Mouse (Mus musculus): ENCODE measurements around the gene Gm9803.
"Not testable (repeated sequence)": the region's sequence is repeated elsewhere in the genome, so short reads cannot be mapped to it uniquely, and the experiment has no call there.

Gene Gm9803

GRCm38 (mm10) chr10:43523931-43524330 lies at the start of gene Gm9803:
TSS of gene Gm9803 (plus strand) at chr10:43524084.
- DNase-seq (ENCODE audit: low spot score), result not testable (repeated sequence)

DNA sequence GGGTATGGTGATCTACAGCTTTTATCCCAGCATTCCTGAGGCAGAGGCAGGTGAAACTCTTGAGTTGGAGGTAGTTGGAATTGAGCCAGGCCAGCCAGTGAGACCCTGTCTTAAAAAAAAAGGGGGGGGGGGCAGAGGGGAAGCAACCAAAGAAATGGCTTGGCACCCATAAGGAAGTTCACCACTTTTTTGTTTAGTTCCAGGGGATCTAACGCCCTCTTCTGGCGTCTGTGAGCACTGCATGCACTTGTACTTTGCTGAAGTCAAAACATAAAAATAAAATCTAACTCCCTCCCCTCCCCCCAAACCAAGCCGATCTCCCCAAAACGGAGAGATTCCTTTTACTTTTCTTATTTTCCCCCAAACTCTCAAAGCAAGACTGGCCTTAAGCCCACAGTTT lies 48.5 kb upstream of the Gm9803 start:
- no peak for DNase-seq (ENCODE audit: low spot score)

GRCm38 (mm10) chr10:43477459-43477858 lies 46.4 kb upstream of the Gm9803 start:
- no peak for DNase-seq (ENCODE audit: low spot score)

- no peak for DNase-seq (ENCODE audit: low spot score)
These were observed 45.8 kb upstream of the Gm9803 start for GRCm38 (mm10) chr10:43477865-43478681.

- DNase-seq (ENCODE audit: low spot score), result no peak
These were observed 45.0 kb upstream of the Gm9803 start, which contains the start of gene Bend3 for GRCm38 (mm10) chr10:43478751-43479435. TSS of gene Bend3 (plus strand) at chr10:43478831.

GRCm38 (mm10) chr10:43479436-43480157 lies 44.3 kb upstream of the Gm9803 start:
- no peak for DNase-seq (ENCODE audit: low spot score)

DNA sequence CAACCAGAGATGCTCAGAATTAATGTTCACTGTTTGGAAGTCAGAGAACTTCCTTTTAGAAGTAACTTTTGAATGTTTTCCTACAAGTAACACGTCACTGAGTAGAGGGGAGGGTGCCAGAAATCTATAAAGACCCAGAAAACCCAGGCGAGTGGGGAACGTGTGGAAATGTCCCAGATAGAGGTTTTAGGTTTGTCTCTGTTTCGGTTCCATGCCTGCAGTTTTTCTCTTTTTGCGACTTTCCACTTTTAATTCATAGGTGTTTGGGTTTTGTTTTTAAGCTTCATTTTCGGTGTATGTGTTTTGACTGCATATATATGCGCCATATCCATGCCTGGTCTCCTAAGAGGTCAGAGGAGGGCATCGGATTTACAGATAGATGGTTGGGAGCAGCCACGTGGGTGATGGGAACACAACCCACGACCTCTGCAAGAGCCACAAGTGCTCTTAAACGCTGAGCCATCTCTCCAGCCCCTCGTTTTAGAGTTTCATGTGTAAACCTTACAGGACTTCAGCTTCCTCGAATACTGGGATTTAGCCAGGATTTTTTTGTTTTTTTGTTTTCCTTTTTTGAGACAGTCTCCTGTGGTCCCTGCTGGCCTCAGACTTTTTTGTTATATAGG lies 43.5 kb upstream of the Gm9803 start:
- no peak for DNase-seq (ENCODE audit: low spot score)

- DNase-seq (ENCODE audit: low spot score), result no peak
These were observed 42.7 kb upstream of the Gm9803 start for GRCm38 (mm10) chr10:43481179-43481578.

- DNase-seq (ENCODE audit: low spot score), result no peak
These were observed 41.9 kb upstream of the Gm9803 start for GRCm38 (mm10) chr10:43482021-43482420.

DNA sequence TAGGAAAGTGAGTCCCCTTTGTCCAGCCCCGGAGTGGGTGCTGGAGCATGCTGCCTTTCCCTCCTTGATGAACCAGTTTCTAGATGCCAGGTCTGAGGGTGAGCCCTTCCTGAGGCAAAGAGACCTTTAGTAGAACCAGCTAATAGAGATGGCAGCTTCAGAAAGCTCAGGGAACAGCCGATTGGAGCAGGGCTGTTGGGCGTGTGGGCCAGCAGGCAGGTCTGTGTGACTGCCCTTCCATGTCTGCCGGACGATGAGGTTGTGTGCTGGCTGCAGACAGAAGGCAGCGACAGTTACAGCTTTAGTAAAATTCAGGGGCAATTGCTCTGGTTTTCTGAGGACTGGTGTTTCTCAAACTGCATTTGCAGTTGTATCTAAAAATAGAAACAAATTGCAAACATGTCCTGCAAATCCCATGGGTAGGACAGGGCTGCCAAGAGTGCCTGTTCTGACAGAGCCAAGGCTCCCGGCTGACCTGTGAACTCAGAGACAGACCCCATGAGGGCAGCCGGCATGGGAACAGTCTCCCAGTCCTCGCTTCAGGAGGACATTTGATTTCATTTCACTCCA lies 40.4 kb upstream of the Gm9803 start:
- no peak for DNase-seq (ENCODE audit: low spot score)

- DNase-seq (ENCODE audit: low spot score), result no peak
These were observed 38.1 kb upstream of the Gm9803 start for GRCm38 (mm10) chr10:43485751-43486268.

DNA sequence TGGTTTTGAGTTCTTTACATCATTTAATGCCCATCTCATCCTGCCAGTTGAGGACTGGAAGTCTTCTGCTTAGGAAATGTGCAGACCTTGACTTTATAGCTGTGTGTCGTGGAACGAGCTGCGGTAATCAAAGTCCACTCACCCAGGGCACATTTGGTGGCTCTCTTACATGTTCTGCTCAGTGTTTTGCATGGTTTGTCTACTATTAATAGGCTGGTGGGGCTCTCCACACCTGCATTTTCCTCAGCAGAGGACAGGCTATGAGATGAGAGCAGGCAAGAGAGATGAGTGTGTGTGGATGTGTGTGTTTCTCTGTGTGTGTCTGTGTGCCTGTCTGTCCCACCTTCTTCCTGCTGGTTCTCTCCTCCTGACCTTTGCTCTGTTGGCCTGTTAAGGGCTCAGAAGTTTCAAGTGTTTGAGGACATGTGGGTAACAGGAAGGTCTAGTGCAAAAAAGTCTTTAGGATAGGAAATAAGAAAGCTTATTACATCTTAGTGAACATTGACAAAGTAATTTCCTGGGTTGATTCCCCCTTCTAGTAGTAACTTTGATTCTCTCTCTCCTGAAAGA lies 36.4 kb upstream of the Gm9803 start:
- DNase-seq (ENCODE audit: low spot score), result no peak

DNA sequence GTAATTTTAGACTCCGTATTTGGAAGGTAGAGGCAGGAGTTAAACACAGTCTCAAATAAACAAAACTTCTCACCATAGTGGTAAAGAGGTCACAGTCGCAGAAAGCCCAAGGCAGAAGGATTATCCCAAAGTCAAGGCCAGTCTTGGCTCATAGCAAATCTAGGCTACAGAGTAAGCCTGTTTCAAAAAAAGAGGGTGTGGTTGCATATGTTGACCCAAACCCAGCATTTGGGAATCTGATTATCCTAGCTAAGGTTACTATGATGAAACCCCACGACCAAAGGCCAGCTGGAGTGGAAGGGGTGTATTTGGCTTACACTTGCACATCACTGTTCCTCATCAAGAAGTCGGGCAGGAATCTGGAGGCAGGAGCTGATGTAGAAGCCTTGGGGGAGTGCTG lies 35.6 kb upstream of the Gm9803 start:
- no peak for DNase-seq (ENCODE audit: low spot score)

DNA sequence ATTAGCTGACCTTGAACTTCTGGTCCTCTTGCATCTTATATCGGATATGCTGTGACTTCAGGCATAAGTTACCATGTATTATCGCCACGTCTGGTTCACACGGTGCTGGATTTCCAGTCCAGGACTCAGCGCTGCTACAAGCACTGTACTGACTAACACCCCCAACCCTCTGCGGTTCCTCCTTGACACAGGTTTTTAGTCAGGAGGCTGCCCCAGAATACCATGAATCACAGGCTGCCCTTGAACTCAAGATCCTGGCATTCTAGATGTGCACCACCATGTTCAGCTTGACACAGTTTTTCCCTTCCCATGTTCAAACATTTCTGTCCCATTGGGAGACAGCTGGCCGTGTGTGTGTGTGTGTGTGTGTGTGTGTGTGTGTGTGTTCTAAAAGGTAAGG lies 34.7 kb upstream of the Gm9803 start:
- DNase-seq (ENCODE audit: low spot score), result no peak

DNA sequence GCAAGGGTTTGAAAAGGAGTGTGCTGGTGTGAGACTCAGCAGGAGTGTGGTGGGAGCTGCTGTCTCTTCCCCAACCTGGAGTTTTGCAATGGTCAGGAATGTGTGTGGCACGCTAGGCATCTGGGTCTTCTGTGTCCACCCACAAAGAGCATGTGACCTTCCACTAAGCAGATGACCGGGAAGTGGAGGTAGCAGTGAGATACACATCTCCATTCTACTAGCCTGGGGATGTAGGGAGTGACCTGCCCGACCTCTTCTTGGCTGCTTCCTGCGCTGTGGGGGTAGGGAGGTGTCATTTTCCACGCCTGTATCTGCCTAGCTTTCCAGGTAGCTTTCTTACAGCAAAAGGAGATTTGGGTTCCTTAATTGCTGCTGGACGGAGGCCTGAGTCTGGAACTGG lies 34.3 kb upstream of the Gm9803 start:
- DNase-seq (ENCODE audit: low spot score), result no peak

DNA sequence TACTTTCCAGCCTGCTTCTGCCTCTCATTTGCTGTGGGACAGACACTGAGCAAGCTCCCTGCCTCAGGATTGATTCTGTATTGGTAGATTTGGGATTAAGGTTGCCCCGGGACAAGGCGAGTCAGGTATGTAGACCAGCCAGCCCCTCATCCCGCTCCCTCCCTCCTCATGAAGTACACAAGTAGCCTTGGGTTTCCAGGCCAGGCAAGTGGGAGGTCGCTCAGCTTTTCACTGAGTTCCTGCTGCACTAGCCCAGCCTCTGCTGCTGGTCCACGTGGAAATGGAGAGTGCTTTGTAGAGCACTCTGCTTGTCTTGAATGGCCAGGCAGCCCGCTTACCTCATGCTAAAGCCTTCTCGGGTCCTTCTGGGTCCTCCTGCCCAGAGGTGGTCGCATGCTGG lies 33.9 kb upstream of the Gm9803 start:
- DNase-seq (ENCODE audit: low spot score), result no peak

DNA sequence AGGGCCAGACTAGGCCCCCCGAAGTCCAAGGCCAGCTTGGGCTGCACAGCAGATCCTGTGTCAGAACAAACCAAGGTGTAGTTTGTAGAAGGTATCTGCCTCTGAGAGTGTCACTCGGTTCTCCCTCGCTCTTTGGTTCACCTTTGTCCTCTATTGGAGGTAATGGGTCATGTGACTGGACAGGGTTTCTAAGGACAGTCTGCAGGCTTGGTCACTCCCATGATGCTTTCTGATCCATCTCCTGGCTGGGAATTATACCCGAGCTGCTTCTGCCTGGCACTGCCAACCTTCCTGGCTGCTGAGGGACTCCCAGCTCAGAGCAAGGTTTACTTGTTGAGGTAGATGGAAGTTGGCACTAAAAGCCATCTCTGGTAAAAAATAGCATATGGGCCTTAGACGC lies 33.0 kb upstream of the Gm9803 start:
- DNase-seq (ENCODE audit: low spot score), result no peak

DNA sequence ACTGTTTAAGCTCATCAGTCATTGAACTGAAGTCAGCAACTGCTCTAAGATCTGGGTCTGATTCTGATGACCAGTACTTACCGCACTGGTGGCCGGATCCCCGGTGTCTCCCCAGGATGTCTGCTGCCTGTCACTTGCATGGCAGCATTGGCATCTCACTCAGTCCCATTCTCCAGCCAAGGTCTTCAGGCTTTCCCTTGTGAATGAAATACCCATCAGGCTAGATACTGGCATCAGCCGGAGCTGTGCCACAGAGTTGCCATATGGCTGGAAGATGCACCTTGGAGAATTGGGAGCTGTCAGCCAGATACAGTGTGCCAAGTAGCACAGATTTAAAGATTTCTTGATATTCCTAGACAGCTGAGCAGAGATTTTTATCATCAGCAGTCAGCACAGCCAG lies 21.3 kb upstream of the Gm9803 start:
- no peak for DNase-seq (ENCODE audit: low spot score)

GRCm38 (mm10) chr10:43504291-43504690 lies 19.6 kb upstream of the Gm9803 start:
- no peak for DNase-seq (ENCODE audit: low spot score)

DNA sequence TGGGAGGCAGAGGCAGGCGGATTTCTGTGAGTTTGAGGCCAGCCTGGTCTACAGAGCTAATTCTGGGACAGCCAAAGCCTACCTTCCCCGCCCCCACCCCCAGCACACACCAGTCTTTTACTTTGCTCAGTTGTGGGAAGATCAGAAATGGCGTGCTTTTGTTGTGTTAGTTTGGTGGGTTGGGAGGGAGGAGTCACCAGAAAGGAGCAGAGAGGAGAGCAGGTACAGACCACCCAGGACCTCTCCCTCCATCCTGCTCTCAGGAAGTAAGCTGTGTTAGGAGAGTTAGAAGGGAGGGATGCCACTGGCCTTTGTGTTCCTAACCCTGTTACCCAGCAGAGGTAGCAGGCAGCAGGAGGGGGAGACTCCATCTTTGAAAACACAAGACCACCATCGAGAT lies 16.8 kb upstream of the Gm9803 start:
- no peak for DNase-seq (ENCODE audit: low spot score)

- no peak for DNase-seq (ENCODE audit: low spot score)
These were observed 14.7 kb upstream of the Gm9803 start for GRCm38 (mm10) chr10:43509228-43509627.

All from layer of hippocampus, adult 9-10 months (tissue).